Mouse (Mus musculus) frontal cortex, postnatal 36 days (tissue): ENCODE data around the gene Ano1.

Experiments
- DNase-seq, 2 experiments: peaks; one replicate each; pipeline ENCODE4 v3.0.0; 2022; ENCODE audit warnings: low spot score in 2 of 2

Ano1 gene

GRCm38 (mm10) chr7:144697870-144698269 lies 53.9 kb downstream of the Ano1 start:
- no peak for DNase-seq

DNA sequence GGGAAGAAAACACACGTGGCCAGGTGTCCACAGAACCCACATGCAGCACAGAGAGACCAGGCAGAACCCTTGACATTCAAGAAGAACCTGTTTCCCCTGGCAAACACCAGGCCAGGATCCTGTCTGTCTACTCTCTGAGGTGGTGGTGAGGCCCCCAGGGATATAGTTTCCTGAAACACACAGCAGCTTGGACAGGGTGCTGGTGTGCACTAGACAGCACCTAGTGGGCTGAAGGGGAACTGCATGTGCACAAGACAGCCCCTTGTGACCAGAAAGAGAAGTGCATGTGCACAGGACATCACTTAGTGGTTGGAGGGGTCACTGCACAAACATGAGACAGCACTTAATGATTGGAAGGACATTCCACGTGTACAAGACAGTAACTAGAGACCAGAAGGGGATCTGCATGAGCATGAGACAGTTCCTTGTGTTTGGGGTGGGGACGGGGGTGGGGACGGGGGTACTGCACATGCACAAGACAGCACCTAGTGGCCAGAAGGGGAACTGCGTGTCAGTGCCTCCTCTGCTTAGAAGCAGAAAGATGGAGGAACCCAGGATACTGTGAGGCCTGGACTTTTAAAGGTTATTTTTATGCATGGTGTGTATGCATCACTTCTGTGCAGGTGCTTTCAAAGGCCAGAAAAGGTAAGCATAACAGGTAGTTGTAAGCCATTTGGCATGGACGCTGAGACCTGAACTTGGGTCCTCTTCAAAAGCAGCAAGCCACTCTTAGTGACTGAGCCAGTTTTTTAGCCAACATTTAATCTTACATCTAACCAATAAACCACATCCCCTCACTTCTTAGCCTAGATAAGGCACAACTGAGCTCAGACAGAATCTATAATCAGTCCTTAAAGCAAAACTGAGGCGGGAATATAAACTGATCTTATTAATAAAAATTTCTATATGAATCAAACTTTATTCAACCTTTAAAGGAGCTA lies 54.7 kb downstream of the Ano1 start:
- DNase-seq = no peak

DNA sequence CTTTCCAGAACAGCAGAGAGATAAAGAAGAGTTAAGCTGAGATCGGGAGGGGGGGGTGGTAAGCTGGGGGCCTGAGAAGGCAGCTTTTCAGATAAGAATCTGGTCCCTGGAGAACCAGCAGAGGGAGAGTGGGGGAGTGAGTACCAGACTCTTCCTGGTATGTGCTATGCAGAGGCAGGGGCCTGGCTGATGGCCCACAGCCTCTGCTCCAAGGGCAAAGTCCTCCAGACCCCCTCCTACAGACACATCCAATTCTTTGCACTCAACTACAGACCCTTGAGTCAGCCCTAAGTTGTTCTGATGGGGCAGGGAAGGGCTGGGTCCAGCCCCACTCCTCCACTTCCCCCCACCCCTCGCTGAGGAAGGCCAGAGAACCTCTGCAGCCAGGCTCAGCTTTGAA lies 61.9 kb downstream of the Ano1 start:
- no peak for DNase-seq

GRCm38 (mm10) chr7:144689136-144689535 lies 62.6 kb downstream of the Ano1 start:
- DNase-seq = no peak

- DNase-seq = no peak
Measured at GRCm38 (mm10) chr7:144687663-144688381, 64.0 kb downstream of the Ano1 start.

- DNase-seq = no peak
Measured at GRCm38 (mm10) chr7:144684947-144685346, 66.8 kb downstream of the Ano1 start.

- DNase-seq = no peak
Measured at GRCm38 (mm10) chr7:144684467-144684866, 67.3 kb downstream of the Ano1 start.

DNA sequence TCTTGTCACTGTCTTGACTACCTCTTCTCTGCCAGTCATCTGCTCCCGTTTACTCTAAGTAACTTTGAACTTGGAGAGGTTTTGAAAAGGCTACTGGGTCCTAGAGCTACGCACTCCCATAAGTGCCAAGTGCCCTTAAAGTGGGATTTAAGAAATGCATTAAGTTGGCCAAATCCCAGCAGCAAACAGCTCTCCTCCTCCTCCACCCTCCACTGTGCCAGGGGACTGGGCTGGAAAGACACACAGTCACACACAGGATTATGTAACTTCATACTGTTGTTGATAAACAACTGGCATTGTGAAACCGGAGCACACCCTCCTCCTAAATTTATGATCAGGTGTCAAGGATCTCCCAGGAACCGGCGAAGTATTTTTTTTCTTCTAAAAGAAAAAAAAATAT lies 71.7 kb downstream of the Ano1 start:
- DNase-seq = no peak

GRCm38 (mm10) chr7:144678241-144679030 lies 73.3 kb downstream of the Ano1 start:
- DNase-seq = no peak

GRCm38 (mm10) chr7:144677341-144678086 lies 74.3 kb downstream of the Ano1 start:
- no peak for DNase-seq

- DNase-seq = no peak
Measured at GRCm38 (mm10) chr7:144675632-144676031, 76.1 kb downstream of the Ano1 start.

- no peak for DNase-seq
Measured at GRCm38 (mm10) chr7:144669895-144670294, 81.9 kb downstream of the Ano1 start.

DNA sequence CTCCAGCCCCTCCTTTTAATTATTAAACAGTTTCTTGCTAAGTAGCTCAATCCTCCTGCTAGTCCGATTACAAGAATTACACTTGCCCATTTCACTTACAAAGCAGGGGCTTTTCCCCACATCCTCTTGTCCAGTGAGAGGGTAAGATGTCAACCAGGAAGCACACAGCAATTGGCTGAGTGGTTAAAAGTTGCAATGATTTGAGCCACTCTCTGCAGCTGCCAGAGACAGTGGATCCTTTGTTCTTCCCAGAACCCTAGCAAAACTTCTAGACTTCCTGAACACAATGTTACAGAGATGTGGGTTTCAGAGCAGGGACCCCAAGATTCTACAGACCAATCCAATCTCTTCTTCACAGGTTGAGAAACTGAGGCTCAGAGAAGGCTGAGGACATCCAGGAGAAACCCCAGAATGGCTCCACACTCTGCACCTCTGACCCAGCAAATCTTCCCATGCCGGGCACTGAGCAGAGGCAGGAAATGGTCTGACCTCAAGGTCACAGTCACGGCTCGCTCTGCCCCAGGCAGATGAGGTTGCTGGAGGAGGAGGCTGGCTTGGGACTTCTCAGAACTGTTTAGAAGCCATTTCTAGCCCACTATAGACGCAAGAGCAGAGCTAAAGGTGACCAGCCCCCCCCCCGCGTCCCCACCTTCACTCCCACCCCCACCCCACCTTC lies 83.0 kb downstream of the Ano1 start:
- DNase-seq = no peak

DNA sequence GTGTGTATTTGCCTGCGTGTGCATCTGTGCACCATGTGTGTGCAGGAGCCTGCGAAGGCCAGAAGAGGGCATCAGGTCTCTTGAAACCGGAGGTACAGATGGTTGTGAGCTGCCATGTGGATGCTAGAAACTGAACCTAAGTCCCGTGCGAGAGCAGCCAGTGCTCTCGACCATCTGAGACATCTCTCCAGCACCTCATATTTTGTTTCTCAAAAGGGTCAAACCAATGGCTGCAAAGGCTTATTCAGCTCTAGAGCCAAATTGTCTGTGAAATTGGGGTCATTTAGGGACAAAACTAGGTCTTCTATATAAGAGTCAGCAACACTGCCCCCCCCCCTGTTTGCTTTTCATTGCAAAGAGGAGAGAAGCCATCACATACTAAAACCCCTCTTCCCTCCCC lies 84.7 kb downstream of the Ano1 start:
- no peak for DNase-seq

- DNase-seq = no peak
Measured at GRCm38 (mm10) chr7:144665585-144665984, 86.2 kb downstream of the Ano1 start.

DNA sequence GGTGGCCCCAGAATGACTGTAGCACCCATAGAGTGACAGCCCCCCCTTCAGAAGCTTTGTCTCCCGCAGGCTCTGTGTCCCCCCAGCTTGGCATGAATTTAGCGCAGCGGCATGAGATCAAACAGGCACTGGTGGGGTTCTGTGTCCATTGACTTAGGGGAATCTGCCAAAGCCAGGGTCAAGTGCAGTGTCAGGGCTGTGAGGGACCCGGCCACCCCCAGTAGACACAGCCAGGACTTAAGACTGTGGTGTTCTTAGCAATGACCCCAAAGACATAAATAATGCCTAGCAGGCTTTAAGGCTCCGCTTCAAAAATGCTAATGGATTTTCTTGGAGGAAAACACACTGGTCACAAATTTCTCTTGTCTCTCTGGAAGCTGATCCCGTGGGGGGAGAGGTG lies 88.2 kb downstream of the Ano1 start:
- no peak for DNase-seq

- DNase-seq = peak in 1 of 2 experiments; percentile 6
Measured at GRCm38 (mm10) chr7:144656261-144656967, 95.4 kb downstream of the Ano1 start.

DNA sequence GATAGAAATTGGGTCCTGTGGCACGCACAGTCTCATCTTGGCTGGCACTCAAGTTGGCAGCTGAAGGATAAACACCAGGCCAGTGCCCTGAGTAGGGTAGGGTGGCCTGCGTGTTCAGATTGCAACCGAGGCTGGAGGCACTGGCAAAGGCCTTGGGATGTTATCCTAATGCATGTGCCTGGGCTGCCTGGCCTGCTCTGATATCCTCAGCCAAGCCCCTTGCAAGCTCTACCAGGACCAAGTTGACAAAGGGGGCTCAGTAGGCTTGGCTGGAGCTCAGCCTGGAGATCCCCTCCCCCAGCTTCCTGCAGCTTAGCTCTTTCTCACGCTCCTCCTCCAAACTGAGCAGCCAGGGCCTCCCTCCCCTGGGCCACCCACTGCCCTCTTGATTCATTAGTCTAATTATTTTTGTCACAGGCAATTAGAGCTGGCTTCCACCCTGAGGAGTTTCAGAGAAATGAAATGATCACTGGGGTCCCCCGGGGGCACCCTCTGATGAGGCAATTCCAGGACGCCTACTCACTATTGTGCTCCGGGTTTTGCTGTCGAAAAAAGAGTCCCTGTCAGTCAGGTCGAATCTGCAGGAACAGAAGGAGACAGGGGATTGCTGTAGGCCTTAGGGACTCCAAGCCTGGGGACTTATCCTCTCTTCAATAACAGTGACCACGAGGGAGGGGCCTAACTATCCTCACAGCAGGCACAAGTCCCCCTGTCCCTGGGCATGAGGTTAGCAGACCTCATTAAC lies 97.9 kb downstream of the Ano1 start:
- peak; percentile 50 to 73 for DNase-seq

GRCm38 (mm10) chr7:144647547-144647946 lies 104.2 kb downstream of the Ano1 start:
- no peak for DNase-seq
